In genomic region chr8:77804536-77804935, GRCm38 (mm10) we compare ENCODE assay signal across 18 mouse cellular contexts.
DNase-seq lines count a peak whose midpoint lies in the region; ATAC-seq and TF ChIP-seq lines count a peak whose summit lies in the region.
"Had no signal": no experiment of that assay in that cellular context is flagged by ENCODE, and none has a peak within 500 bp of the region (broad histone marks: within the 10 kb centered on the region; RNA-seq: fewer than 3 reads in every experiment).

No protein-coding gene starts in this region.

- TF ChIP-seq POLR2A in heart, adult 2 months (IDR thresholded peaks at IDR 0.05; ENCODE audit: insufficient read depth, low read depth, low read length) = no peak

- no peak overlapping the region for H3K4me3 ChIP-seq in heart, adult 2 months
- H3K4me3 ChIP-seq in heart, embryonic 11.5 days (ENCODE audit: low read depth, low read length) = no peak overlapping the region
- no peak overlapping the region for H3K4me3 ChIP-seq in lung, embryonic 14.5 days (ENCODE audit: low read depth, low read length)
- H3K4me3 ChIP-seq in limb, embryonic 10.5 days = no peak overlapping the region
- H3K4me3 ChIP-seq: embryonic facial prominence, embryonic 10.5 days; erythroblast, embryonic 14.5 days; forebrain, embryonic 10.5 days; hindbrain, embryonic 10.5 days; intestine, embryonic 15.5 days had no signal

- H3K36me3 ChIP-seq in heart, adult 2 months (ENCODE audit: control insufficient read depth, insufficient read depth, low read length) = no peaks in the 10 kb centered on the region
- no peaks in the 10 kb centered on the region for H3K36me3 ChIP-seq in heart, embryonic 11.5 days (ENCODE audit: control insufficient read depth, insufficient read depth, low read length)
- no peaks in the 10 kb centered on the region for H3K36me3 ChIP-seq in lung, embryonic 14.5 days (ENCODE audit: insufficient read depth)
- H3K36me3 ChIP-seq in limb, embryonic 10.5 days = no peaks in the 10 kb centered on the region
- H3K36me3 ChIP-seq: embryonic facial prominence, embryonic 10.5 days; forebrain, embryonic 10.5 days; hindbrain, embryonic 10.5 days; intestine, embryonic 15.5 days had no signal

- TF ChIP-seq EP300 in heart, adult 2 months (IDR thresholded peaks at IDR 0.05; ENCODE audit: insufficient read depth, low read depth, low read length) = no peak

- no peaks in the 10 kb centered on the region for H3K4me1 ChIP-seq in heart, adult 2 months (ENCODE audit: control insufficient read depth, insufficient read depth, low read length)
- 0 out of 2 replicates have a peak, but pooled peaks cover 3% of the 10 kb centered on the region for H3K4me1 ChIP-seq in heart, embryonic 11.5 days (ENCODE audit: control insufficient read depth, insufficient read depth, low read length)
- H3K4me1 ChIP-seq in lung, embryonic 14.5 days (ENCODE audit: insufficient read depth) = peaks cover 6% of the 10 kb centered on the region; the same call in 1 of the 2 replicates
- H3K4me1 ChIP-seq in limb, embryonic 10.5 days = no peaks in the 10 kb centered on the region
- H3K4me1 ChIP-seq: forebrain, embryonic 10.5 days; hindbrain, embryonic 10.5 days; intestine, embryonic 15.5 days had no signal

- no peaks in the 10 kb centered on the region for H3K79me2 ChIP-seq in heart, adult 2 months (replicated peaks; ENCODE audit: control insufficient read depth, insufficient read depth, low read length)

- WGBS in heart, adult 2 months = 61% methylated on average over 6 of the region's 6 CpGs
- WGBS in heart, embryonic 11.5 days (ENCODE audit: insufficient replicate concordance) = 59% methylated on average over 6 of the region's 6 CpGs
- 59% methylated on average over 6 of the region's 6 CpGs for WGBS in lung, embryonic 14.5 days
- 95% methylated on average over 6 of the region's 6 CpGs for WGBS in limb, embryonic 10.5 days

- intact Hi-C loops in heart, adult 2 months (cut with DNase I) = no loop called here

- no peak for DNase-seq in heart, adult 2 months
- DNase-seq in lung, embryonic 14.5 days = no peak
- no peak for DNase-seq in lung, postnatal 25 days (ENCODE audit: low spot score)
- DNase-seq in 3T3-L1 (ENCODE audit: low read depth, low spot score) = peak; percentile 8
- DNase-seq in limb, embryonic 10.5 days (ENCODE audit: low spot score) = peak; percentile 21
- no peak for DNase-seq in kidney, postnatal 14 days
- DNase-seq: adrenal gland, adult 8-10 months; adrenal gland, postnatal 36 days; cerebellum, adult 2 months; cerebellum, postnatal 10 days had no signal

- no peaks in the 10 kb centered on the region for H3K27me3 ChIP-seq in heart, adult 2 months (ENCODE audit: control insufficient read depth, insufficient read depth, low read length)
- H3K27me3 ChIP-seq in heart, embryonic 11.5 days (ENCODE audit: control insufficient read depth, insufficient read depth, low read length) = no peaks in the 10 kb centered on the region
- no peaks in the 10 kb centered on the region for H3K27me3 ChIP-seq in lung, embryonic 14.5 days (ENCODE audit: insufficient read depth, low read length)
- H3K27me3 ChIP-seq in limb, embryonic 10.5 days (ENCODE audit: low read depth, poor library complexity, severe bottlenecking) = no peaks in the 10 kb centered on the region
- H3K27me3 ChIP-seq: intestine, embryonic 15.5 days had no signal

- no peak for ATAC-seq in heart, embryonic 11.5 days (replicated peaks; ENCODE audit: insufficient number of reproducible peaks, low FRiP score, low TSS enrichment)
- ATAC-seq in lung, embryonic 14.5 days (ENCODE audit: insufficient read depth) = no peak
- ATAC-seq: forebrain, embryonic 14.5 days; intestine, embryonic 15.5 days had no signal

- peak overlapping the region; percentile 13 for H3K27ac ChIP-seq in heart, adult 2 months
- no peak overlapping the region for H3K27ac ChIP-seq in heart, embryonic 11.5 days (ENCODE audit: low read depth, low read length)
- peak overlapping the region; percentile 46; the same call in 1 of the 2 replicates for H3K27ac ChIP-seq in lung, embryonic 14.5 days (ENCODE audit: low read depth)
- no peak overlapping the region for H3K27ac ChIP-seq in limb, embryonic 10.5 days
- H3K27ac ChIP-seq: embryonic facial prominence, embryonic 10.5 days; forebrain, embryonic 10.5 days; hindbrain, embryonic 10.5 days; hindbrain, embryonic 14.5 days; intestine, embryonic 15.5 days had no signal

- no peak overlapping the region for H3K4me2 ChIP-seq in heart, embryonic 11.5 days
- no peak overlapping the region for H3K4me2 ChIP-seq in lung, embryonic 14.5 days
- H3K4me2 ChIP-seq: hindbrain, embryonic 14.5 days; intestine, embryonic 15.5 days had no signal

- H3K9ac ChIP-seq in heart, adult 2 months (ENCODE audit: low read depth, low read length) = no peak overlapping the region
- no peak overlapping the region for H3K9ac ChIP-seq in heart, embryonic 11.5 days (ENCODE audit: low read depth, low read length)
- no peak overlapping the region for H3K9ac ChIP-seq in lung, embryonic 14.5 days
- H3K9ac ChIP-seq: hindbrain, embryonic 14.5 days; intestine, embryonic 15.5 days had no signal

- H3K9me3 ChIP-seq in heart, embryonic 11.5 days (replicated peaks; ENCODE audit: control insufficient read depth, low read length) = no peaks in the 10 kb centered on the region
- H3K9me3 ChIP-seq in lung, embryonic 14.5 days (ENCODE audit: low read depth, low read length) = no peaks in the 10 kb centered on the region
- no peaks in the 10 kb centered on the region for H3K9me3 ChIP-seq in limb, embryonic 10.5 days (replicated peaks)
- H3K9me3 ChIP-seq: forebrain, embryonic 10.5 days; hindbrain, embryonic 10.5 days; intestine, embryonic 15.5 days had no signal

- no peak for TF ChIP-seq CTCF in heart, adult 2 months (IDR thresholded peaks at IDR 0.05)
- no peak for TF ChIP-seq CTCF in lung, embryonic 14.5 days (IDR thresholded peaks at IDR 0.05; ENCODE audit: low read depth)

Comparison
In these comparisons a context has a peak if more than half of its experiments do, and no peak if none do; other contexts are left out.
1. H3K27ac ChIP-seq: peak in heart, adult 2 months (single experiment) and lung, embryonic 14.5 days (single experiment); none in heart, embryonic 11.5 days (single experiment) and limb, embryonic 10.5 days (single experiment).
2. DNase-seq: peak in 3T3-L1 (single experiment) and limb, embryonic 10.5 days (single experiment); none in heart, adult 2 months (0 of 2), lung, embryonic 14.5 days (single experiment), lung, postnatal 25 days (single experiment) and kidney, postnatal 14 days (single experiment).